Mouse (Mus musculus) ES-Bruce4 (cell line): ENCODE results near the gene Rbm47.

ENCODE experiments used
- CTCF ChIP-seq: IDR thresholded peaks from one replicate; pipeline ENCODE4 v1.8.1; 2011; ENCODE audit warnings: low read depth, low read length
- EP300 ChIP-seq: IDR thresholded peaks from 2 replicates; pipeline ENCODE4 v1.6.1; 2011; ENCODE audit warnings: low read depth, low read length; ENCODE audit not compliant: insufficient read depth
- POLR2A ChIP-seq: IDR thresholded peaks from one replicate; pipeline ENCODE4 v1.8.1; 2011; ENCODE audit warnings: low read length; ENCODE audit not compliant: insufficient read depth

DNA sequence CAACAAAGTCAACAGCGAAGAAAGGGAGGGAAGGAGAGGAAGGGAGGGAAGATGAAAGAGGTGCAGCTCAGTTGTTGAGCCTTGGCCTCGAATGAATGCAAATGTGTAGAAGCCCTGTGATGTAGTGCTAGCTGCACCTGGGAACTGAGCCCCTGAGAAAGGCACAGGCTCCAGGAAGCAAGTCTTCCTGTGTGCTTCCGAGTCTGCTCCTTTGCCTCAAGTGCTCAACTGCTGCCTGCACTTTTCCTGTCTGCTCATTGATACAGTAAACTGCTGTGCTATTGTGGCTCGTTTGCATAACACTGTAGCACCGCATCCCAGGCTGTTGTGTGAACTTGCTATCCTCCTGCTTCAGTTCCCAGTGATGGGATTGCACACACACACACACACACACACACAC lies 19.4 kb downstream of the Rbm47 start:
- TF ChIP-seq CTCF (no peak), POLR2A (no peak), EP300 (peak; percentile 85)
